Mouse (Mus musculus): Measurements from ENCODE around the gene Gfm1.

GRCm38 (mm10) chr3:67467281-67467680 is 37.4 kb downstream of the Gfm1 start:
- no peak for TF ChIP-seq CTCF (IDR thresholded peaks at IDR 0.05; ENCODE audit: borderline replicate concordance, control insufficient read depth, extremely low read depth, insufficient read depth, low read length, poor library complexity)
- no peak for TF ChIP-seq POLR2A (IDR thresholded peaks at IDR 0.05; ENCODE audit: control insufficient read depth, extremely low read depth, insufficient read depth, low read length, poor library complexity)
